Mouse (Mus musculus) forebrain, embryonic 10.5 days (tissue): Measurements from ENCODE around the gene Necab2. TPM values are rescaled to one million over a fixed set of nuclear protein-coding genes. Genes with fewer than 3 reads are reported as not detected.

Experiments
- DNase-seq: peaks from one replicate; pipeline ENCODE4 v3.0.0-alpha.2; 2017; ENCODE audit warnings: low spot score; ENCODE audit errors: extremely low spot score
- H3K27ac ChIP-seq: fragments of 300-500 bp; sonication (generic); 2 replicates; pipeline ENCODE4 v1.5.1; 2016; ENCODE audit warnings: mild to moderate bottlenecking
- H3K27me3 ChIP-seq: fragments of 300-500 bp; sonication (generic); 2 replicates; pipeline ENCODE4 v1.6.1; 2016; ENCODE audit warnings: mild to moderate bottlenecking; ENCODE audit not compliant: poor library complexity, severe bottlenecking
- H3K36me3 ChIP-seq: fragments of 300-500 bp; sonication (generic); replicated peaks from 2 replicates; pipeline ENCODE4 v1.6.1; 2016; ENCODE audit warnings: mild to moderate bottlenecking, moderate library complexity
- H3K4me1 ChIP-seq: fragments of 300-500 bp; sonication (generic); 2 replicates; pipeline ENCODE4 v1.6.1; 2016
- H3K4me3 ChIP-seq: fragments of 300-500 bp; sonication (generic); 2 replicates; pipeline ENCODE4 v1.5.1; 2016; ENCODE audit warnings: mild to moderate bottlenecking, moderate library complexity
- H3K9me3 ChIP-seq: fragments of 300-500 bp; sonication (generic); 2 replicates; pipeline ENCODE4 v1.6.1; 2016; ENCODE audit warnings: mild to moderate bottlenecking, moderate library complexity
- WGBS: fragments of 180-500 bp; shearing (Covaris S2); methylation state at CpG from one replicate; pipeline ENCODE4 v1.1.7; 2016; 5-methylcytosine and 5-hydroxymethylcytosine counted together
- polyA plus RNA-seq: library from polyadenylated mRNA; unstranded; fragments of >200 nt; fragmentation: Nextera tagmentation; extraction: Ambion mirVana; gene quantifications from 2 replicates; pipeline ENCODE4 v1.2.1, GENCODE M21; 2016

Necab2 gene
- polyA plus RNA-seq: 15.5 and 19.1 TPM in 2 replicates

DNA sequence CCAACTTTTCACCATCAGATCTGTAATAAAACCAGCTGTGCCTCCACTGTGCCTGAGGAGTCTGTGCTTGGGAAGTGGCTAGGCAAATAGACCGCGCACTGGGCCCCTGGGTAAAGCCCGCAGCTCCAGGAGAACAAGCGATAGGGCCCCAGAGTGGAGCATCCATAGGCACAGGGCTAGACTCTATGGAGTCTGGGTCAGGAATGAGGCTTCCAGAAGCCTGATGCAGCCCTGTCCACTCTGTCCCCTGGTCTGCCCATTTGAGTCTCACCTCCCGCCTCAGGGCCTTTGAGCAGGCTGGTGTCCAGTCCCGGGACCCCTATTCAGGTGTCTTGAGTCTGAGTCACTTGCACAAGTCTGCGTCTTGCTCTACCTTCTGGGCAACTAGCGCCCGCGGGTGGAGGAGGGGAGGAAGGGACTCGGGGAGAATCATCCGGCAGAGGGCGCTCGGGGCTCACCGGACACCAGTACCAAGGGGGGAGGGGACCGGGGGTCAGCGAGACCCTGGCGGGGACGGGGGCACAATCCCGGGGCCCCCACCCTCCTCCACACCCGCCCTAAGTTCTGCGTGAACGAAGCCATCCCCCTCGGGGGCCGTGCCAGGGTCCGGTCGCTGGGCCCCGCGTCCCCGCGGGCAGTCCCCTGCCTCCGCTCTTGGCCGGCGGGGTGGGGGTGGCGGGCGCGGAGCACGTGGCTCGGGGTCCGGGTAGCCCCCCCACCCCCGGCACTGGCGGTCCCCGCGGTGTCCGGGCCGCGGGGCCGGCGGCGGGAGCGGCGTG is at the start of gene Necab2:
Gene Necab2 (plus strand): TSS at position 509 of the 779 bp plus-strand sequence.
- peak within 1 kb of the TSS; percentile 92 for H3K27ac ChIP-seq
- H3K27me3 ChIP-seq: peaks cover 76% of the 10 kb centered on the region

DNA sequence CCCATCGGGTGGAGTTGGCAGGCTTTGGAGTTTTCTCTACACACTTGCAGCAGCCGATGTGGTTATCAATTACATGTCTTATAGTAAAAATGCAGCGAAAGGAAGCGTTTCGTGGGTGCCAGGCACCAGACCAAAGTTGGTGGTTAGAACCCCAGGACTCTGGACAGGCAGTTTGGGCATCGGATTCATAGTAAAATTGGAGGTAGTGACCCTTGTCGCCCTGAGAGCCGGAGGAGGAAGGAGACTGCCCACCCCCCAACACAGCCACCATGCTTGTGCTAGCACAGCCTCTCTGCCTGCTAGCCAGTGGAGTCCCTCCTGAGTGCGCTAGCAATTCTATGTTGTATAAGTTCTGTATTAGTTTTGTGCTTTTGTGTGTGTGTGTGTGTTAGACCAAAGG is 48.0 kb upstream of the Necab2 start:
- DNase-seq: no peak
- peaks cover 28% of the 10 kb centered on the region for H3K4me1 ChIP-seq
- H3K27me3 ChIP-seq: peaks cover 12% of the 10 kb centered on the region; the same call in 1 of the 2 replicates
- H3K4me3 ChIP-seq: no peak overlapping the region
- peaks cover 13% of the 10 kb centered on the region for H3K36me3 ChIP-seq
- H3K9me3 ChIP-seq: no peaks in the 10 kb centered on the region
- H3K27ac ChIP-seq: no peak overlapping the region
- 88% methylated on average over 9 of the region's 9 CpGs for WGBS

More for the DNA sequence above, at the start of gene Necab2:
- DNase-seq: peak; percentile 90
- H3K4me1 ChIP-seq: peaks cover 35% of the 10 kb centered on the region
- H3K36me3 ChIP-seq: peaks cover 10% of the 10 kb centered on the region
- peak within 1 kb of the TSS; percentile 78 for H3K4me3 ChIP-seq
- 1% methylated on average over 52 of the region's 52 CpGs for whole genome bisulfite sequencing
- no peaks in the 10 kb centered on the region for H3K9me3 ChIP-seq

DNA sequence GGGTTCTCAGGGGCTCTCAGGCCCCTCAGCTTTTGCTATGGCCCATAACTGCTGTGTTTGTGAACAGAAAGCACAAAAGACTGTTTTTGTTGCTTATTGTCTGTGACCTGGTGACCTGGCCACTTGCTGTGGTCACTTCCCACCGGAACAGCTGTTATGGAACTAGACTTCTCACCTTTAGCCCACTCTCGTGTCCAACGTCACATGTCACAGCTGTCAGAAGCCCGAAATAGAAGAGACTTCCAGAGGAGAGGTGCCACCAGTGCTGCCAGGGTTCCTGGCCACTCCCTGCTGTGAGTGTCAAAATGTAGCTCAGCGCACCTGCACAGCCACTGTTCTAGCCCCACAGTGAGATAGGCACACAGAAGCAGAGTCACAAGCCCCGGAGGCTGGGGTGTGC is 47.3 kb upstream of the Necab2 start:
- Histone ChIP-seq H3K27me3 (peaks cover 12% of the 10 kb centered on the region; the same call in 1 of the 2 replicates), H3K4me1 (peaks cover 24% of the 10 kb centered on the region), H3K27ac (no peak overlapping the region), H3K36me3 (peaks cover 13% of the 10 kb centered on the region), H3K9me3 (no peaks in the 10 kb centered on the region), H3K4me3 (no peak overlapping the region)
- WGBS: 87% methylated on average over 6 of the region's 6 CpGs
- DNase-seq: no peak

DNA sequence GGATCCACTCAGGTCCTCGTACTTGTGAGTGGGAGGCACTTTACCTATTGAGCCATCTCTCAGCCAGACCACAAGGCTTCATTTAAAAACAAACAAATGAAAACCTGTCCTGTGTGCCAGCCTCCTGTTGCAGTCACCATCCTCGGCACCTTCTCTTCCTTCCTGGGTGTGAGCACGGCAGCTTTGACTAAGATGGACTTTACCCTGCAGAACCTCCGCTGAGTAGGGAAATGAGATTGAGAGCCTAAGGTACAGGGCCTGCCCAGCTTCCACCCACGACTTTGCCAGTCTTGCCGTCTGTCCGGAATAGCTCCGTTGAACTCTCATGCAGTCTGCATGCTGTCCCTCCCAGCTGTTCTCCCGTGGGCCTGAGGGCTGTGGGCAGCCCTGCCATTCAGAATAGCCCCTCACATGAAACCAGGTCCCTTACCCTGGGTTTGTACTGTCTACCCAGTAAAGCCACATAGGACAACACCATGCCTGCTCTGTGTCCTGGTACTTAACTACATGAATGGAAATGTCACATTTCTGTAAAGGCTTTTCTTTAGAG is 46.3 kb upstream of the Necab2 start:
- Histone ChIP-seq H3K4me1 (peaks cover 15% of the 10 kb centered on the region), H3K27ac (no peak overlapping the region), H3K9me3 (no peaks in the 10 kb centered on the region), H3K27me3 (peaks cover 12% of the 10 kb centered on the region; the same call in 1 of the 2 replicates), H3K4me3 (no peak overlapping the region), H3K36me3 (peaks cover 21% of the 10 kb centered on the region)
- WGBS: 88% methylated on average over 9 of the region's 9 CpGs
- DNase-seq: no peak

DNA sequence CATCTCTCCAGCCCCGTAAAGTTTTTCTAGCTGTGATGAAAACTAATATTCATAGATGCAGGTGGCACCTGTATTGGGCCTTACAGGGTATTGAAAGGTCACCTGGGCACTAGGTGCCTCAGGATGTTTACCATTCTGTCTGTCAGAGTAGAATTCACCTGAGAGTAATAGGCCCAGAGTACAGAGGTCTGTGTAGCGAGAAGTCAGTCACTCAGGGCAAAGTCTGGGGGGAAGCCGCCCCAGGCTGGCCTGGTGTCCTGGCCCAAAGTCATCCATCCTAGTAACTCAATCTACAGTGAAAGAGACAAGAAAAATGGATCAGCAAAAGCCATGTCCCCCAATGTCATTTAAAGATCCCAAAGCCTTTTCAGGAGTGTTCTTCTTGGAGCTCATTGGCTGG is 45.6 kb upstream of the Necab2 start:
- Histone ChIP-seq H3K27ac (no peak overlapping the region), H3K36me3 (peaks cover 23% of the 10 kb centered on the region), H3K27me3 (peaks cover 5% of the 10 kb centered on the region; the same call in 1 of the 2 replicates), H3K9me3 (no peaks in the 10 kb centered on the region), H3K4me3 (no peak overlapping the region), H3K4me1 (peaks cover 8% of the 10 kb centered on the region)
- DNase-seq: no peak
- 89% methylated on average over 3 of the region's 3 CpGs for WGBS

DNA sequence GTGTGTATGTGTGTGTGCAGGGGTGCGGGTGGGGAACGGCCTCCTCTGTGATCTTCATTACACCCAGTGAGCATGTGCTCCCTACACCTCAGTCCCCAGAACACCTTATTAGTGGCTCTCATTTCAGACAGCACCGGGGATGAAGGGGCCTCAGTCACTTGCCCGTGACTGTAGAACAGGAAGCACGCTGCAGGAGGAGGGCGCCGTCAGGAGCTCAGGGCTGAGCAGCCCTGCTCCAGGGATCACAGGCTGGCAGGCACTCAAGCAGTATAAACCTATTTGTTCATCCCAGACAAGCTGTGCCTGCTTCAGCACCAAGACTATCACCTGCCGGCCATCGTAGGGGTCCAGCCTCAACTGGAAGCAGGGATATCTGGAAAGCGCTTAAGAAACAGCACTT is 42.6 kb upstream of the Necab2 start:
- H3K36me3 ChIP-seq: peaks cover 31% of the 10 kb centered on the region
- no peak overlapping the region for H3K27ac ChIP-seq
- H3K4me3 ChIP-seq: no peak overlapping the region
- peaks cover 5% of the 10 kb centered on the region; the same call in 1 of the 2 replicates for H3K4me1 ChIP-seq
- DNase-seq: no peak
- no peaks in the 10 kb centered on the region for H3K9me3 ChIP-seq
- no peaks in the 10 kb centered on the region for H3K27me3 ChIP-seq
- WGBS: 72% methylated on average over 10 of the region's 10 CpGs

DNA sequence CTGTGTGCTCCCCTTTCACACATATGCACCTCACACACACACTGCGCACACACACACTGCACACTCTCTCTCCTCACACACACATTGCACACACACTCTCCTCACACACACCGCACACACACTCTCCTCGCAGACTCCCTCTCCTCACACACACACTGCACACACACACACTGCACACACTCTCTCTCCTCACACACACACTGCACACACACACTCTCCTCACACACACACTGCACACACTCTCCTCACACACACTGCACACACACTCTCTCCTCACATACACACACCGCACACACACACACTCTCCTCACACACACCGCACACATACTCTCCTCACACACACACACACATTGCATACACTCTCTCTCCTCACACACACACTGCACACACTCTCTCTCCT is 41.9 kb upstream of the Necab2 start:
- WGBS: 89% methylated on average over 5 of the region's 5 CpGs
- H3K27ac ChIP-seq: no peak overlapping the region
- H3K4me1 ChIP-seq: no peaks in the 10 kb centered on the region
- H3K9me3 ChIP-seq: no peaks in the 10 kb centered on the region
- H3K27me3 ChIP-seq: no peaks in the 10 kb centered on the region
- peaks cover 38% of the 10 kb centered on the region for H3K36me3 ChIP-seq
- DNase-seq: no peak
- no peak overlapping the region for H3K4me3 ChIP-seq

DNA sequence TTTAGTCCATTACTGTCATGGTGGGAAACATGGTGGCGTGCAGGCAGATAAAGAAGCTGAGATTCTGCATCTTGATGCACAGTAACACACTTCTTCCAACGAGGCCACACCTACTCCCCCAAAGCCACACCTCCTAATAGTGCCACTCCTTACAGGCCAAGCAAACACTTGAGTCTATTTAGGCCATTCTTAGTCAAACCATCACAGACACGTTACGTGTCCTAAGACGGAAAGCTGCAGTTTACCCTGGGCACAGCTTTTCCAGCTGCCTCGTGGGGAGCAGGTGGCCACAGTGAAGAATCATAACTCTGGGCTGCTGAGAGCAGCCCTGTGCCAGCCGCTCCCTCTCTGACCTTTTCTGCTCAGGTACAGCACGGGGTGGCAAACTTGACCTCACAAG is 38.2 kb upstream of the Necab2 start:
- 93% methylated on average over 8 of the region's 8 CpGs for whole genome bisulfite sequencing
- no peak for DNase-seq
- Histone ChIP-seq H3K36me3 (peaks cover 53% of the 10 kb centered on the region), H3K9me3 (no peaks in the 10 kb centered on the region), H3K27me3 (peaks cover 9% of the 10 kb centered on the region), H3K4me3 (no peak overlapping the region), H3K27ac (no peak overlapping the region), H3K4me1 (peaks cover 7% of the 10 kb centered on the region)

DNA sequence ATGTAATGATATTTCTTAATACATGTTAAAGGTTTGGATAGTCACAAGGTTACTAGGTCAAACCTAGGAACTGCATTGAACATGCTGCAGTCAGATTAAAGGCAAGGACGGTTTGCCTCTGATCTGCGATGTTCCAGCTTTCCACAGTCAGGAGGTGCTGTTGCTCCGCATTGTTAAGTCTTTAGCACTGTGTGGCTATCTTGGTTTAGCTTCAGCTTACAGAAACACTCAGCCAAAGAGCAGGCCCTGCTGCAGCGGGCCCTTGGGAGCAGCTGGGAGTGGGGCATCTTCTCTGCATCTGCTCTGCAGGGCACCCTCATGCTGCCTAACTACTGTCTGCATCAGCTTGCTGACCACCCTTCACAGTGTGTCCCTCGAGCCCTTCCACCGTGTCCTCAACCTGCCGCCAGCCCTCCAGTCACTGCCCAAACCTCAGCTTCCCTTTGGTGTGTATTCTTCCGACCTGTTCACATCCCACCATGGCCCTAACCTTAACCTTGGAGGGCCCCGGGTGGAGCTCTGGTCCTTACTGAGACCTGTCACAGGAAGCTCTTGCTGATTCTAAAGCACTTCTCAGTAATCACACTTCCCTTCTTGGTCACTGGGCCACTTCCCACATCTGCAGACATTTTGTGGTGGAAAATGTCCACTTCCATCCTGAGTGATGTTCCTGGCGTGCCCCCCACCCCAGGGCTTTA is 34.3 kb upstream of the Necab2 start:
- H3K9me3 ChIP-seq: no peaks in the 10 kb centered on the region
- H3K4me1 ChIP-seq: peaks cover 16% of the 10 kb centered on the region
- DNase-seq: no peak
- H3K4me3 ChIP-seq: no peak overlapping the region
- peaks cover 43% of the 10 kb centered on the region for H3K36me3 ChIP-seq
- H3K27me3 ChIP-seq: peaks cover 42% of the 10 kb centered on the region
- no peak overlapping the region for H3K27ac ChIP-seq
- 56% methylated on average over 10 of the region's 10 CpGs for WGBS

DNA sequence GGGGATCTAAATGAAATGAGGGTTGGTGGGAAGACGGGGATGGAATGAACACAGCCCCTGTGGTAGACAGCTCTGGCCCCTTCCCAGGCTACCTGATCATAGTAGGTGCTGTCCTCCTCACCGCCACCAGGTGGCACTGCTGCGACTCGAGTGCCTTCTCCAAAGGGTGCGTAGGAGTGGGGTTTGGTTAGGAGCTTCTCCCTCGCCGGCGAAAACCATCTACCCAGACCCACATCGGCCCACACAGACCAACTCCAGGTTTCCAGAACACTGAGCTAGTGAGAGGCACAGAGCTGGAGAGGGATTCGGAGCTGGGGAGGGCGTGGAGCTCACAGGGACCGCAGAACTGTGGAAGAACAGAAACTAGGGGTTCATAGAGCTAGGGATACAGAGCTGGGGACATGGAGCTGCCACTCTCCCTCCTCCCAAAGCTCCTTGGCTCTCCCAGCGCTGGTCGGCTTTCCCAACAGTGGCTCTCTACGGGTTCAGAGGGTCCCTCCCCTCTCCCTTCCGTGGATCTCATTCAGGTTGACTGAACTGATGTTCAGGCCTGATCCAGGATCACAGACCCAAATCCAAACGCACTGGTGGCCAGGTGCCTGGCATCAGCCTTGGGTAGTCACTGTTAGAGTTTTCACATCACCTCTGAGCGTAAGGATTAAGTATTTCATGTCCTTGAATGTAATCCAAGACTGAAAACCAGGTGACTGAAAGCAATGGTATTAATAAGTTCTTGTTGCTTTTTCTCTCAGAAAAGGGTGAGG is 33.6 kb upstream of the Necab2 start:
- DNase-seq: peak; percentile 82
- Histone ChIP-seq H3K4me3 (peak overlapping the region; percentile 39), H3K36me3 (peaks cover 36% of the 10 kb centered on the region), H3K27ac (peak overlapping the region; percentile 66), H3K4me1 (peaks cover 16% of the 10 kb centered on the region), H3K27me3 (peaks cover 42% of the 10 kb centered on the region), H3K9me3 (no peaks in the 10 kb centered on the region)
- 12% methylated on average over 18 of the region's 18 CpGs for WGBS

DNA sequence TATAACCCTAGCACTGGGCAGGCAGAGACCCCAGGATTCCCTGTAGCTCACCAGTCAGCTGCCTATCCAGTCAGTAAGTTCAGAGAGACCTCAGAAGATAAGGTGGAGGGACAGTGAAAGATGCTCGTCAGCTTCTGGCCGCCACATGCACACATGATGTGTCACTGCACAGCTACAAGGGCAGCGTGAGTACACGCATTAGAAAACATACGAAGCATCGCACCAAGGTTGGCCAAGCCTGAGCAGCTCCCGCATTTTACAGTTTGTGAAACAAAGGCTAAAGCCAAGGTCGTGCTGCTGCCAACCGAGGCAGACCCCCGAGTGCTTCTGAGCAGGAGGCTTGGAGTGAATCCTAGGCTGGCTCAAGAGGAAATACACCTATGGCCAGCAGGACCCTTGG is 32.9 kb upstream of the Necab2 start:
- H3K9me3 ChIP-seq: no peaks in the 10 kb centered on the region
- H3K27me3 ChIP-seq: peaks cover 42% of the 10 kb centered on the region
- peaks cover 16% of the 10 kb centered on the region for H3K4me1 ChIP-seq
- peaks cover 29% of the 10 kb centered on the region for H3K36me3 ChIP-seq
- no peak overlapping the region for H3K4me3 ChIP-seq
- no peak for DNase-seq
- WGBS: 85% methylated on average over 10 of the region's 10 CpGs
- no peak overlapping the region for H3K27ac ChIP-seq

DNA sequence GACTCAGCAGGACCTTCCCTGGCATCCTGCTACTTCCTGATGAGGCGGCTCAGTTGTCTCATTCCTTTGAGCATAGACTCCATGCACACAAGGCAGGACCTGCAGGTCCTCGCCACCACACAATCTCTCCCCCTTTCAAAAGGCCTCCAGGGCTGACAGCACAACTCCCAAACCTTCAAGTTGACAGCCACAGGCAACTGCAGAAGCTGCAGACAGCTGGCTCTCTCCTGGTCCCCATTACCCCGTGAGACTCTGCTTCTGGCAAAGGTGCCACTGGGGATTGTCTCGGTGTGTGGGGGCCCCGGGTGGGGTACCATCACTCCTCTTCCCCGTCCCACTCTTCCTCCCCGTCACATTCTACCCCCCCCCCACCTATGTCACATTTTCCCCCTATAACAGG is 26.2 kb upstream of the Necab2 start:
- H3K36me3 ChIP-seq: no peaks in the 10 kb centered on the region
- no peaks in the 10 kb centered on the region for H3K9me3 ChIP-seq
- no peak for DNase-seq
- no peak overlapping the region for H3K27ac ChIP-seq
- no peak overlapping the region for H3K4me3 ChIP-seq
- peaks cover 15% of the 10 kb centered on the region for H3K27me3 ChIP-seq
- H3K4me1 ChIP-seq: peaks cover 45% of the 10 kb centered on the region
- 75% methylated on average over 7 of the region's 7 CpGs for WGBS
